Mouse (Mus musculus) brain, embryonic 14.5 days (tissue): ENCODE results near the gene Tph2.

ENCODE experiments used
- CTCF ChIP-seq: fragments of 200-500 bp; IDR thresholded peaks from 2 replicates; pipeline ENCODE4 v1.5.1; 2012; ENCODE audit warnings: inconsistent platforms, mild to moderate bottlenecking, moderate library complexity, borderline replicate concordance; ENCODE audit not compliant: insufficient read depth, insufficient read length; ENCODE audit errors: extremely low read depth
- POLR2A ChIP-seq: fragments of 200-500 bp; IDR thresholded peaks from 2 replicates; pipeline ENCODE4 v1.6.1; 2012; ENCODE audit warnings: mild to moderate bottlenecking, inconsistent platforms, borderline replicate concordance; ENCODE audit not compliant: poor library complexity, insufficient read depth, insufficient read length, severe bottlenecking; ENCODE audit errors: extremely low read depth

- TF ChIP-seq CTCF: no peak
- no peak for TF ChIP-seq POLR2A
Observed at GRCm38 (mm10) chr10:115187390-115187789, 2.6 kb upstream of the Tph2 start.
